Mouse (Mus musculus) erythroblast, embryonic 14.5 days (primary cell): ENCODE measurements around the gene Stmnd1.

Experiments
- GATA1 ChIP-seq: IDR thresholded peaks from 2 replicates; pipeline ENCODE4 v1.6.1; 2012; ENCODE audit warnings: low read length, inconsistent platforms, mixed read lengths
- TAL1 ChIP-seq: IDR thresholded peaks from 3 replicates; pipeline ENCODE4 v1.6.1; 2012; ENCODE audit warnings: low read length, inconsistent platforms, mixed read lengths

DNA sequence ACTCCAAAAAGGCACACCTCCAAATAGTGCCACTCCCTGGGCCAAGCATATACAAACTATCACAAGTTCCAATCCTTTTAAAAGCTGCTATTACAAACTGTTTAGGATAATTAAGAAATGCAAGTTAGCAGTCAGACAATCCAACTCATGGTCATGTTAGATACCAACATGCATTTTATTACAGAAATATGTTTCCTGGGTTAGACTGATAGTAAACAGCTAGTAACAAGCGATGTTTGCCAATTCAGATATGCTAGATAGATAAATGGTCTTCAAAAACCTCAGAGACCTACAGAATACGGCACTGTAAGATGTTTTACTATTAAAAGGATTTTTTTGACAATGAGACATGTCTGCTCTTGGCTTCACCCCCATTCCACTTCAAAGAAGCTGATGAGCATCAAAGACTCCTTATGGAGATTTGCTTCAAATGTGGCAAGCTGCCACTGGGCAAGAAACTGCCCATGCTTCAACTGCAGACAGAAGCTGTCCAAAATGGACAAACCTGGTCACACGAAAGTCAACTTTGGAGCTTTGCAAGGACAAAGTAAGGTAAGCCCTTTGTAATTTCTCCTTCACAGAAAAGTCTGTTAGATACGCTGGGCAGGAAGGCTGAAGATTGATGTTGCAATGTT lies 52.9 kb downstream of the Stmnd1 start:
- no peak for TF ChIP-seq GATA1
- no peak for TF ChIP-seq TAL1
